Comparison of ENCODE assay signal across 25 mouse cellular contexts in the genomic region with DNA sequence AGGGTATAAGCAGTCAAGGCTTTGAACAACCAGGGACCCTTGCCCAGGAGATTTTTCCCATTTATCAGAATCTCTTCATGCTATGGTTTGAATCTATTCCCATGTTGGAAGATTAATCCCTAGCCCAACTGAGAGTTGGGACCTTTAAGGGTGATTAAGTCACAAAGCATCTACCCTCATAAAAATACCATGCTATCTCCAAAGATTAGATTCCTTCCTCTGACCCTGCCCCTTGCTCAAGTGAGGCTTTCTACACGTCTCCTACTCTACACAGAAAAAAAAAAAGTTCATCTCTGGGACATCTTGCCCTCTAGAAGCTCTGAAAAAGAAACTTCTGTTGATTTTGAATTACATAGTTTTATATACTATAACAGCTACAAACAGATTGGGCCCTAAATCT.
"Had no signal": no experiment of that assay in that cellular context is flagged by ENCODE, and none has a peak within 500 bp of the region (broad histone marks: within the 10 kb centered on the region; RNA-seq: fewer than 3 reads in every experiment).

No protein-coding gene starts in this region.

- H3K9ac ChIP-seq: heart, embryonic 13.5 days; heart, embryonic 15.5 days; hindbrain, embryonic 12.5 days; hindbrain, embryonic 14.5 days; limb, embryonic 13.5 days; limb, embryonic 15.5 days; liver, embryonic 12.5 days; liver, embryonic 14.5 days had no signal

- H3K4me3 ChIP-seq: gastrocnemius, adult 2 months; heart, embryonic 13.5 days; heart, embryonic 15.5 days; hindbrain, embryonic 10.5 days; hindbrain, embryonic 12.5 days; limb, embryonic 13.5 days; limb, embryonic 15.5 days; liver, embryonic 12.5 days had no signal

- H3K27ac ChIP-seq: gastrocnemius, adult 2 months; heart, embryonic 13.5 days; heart, embryonic 15.5 days; hindbrain, embryonic 10.5 days; hindbrain, embryonic 12.5 days; hindbrain, embryonic 14.5 days; limb, embryonic 13.5 days; limb, embryonic 15.5 days; liver, embryonic 12.5 days; liver, embryonic 14.5 days had no signal

- H3K36me3 ChIP-seq: heart, embryonic 13.5 days; heart, embryonic 15.5 days; hindbrain, embryonic 10.5 days; hindbrain, embryonic 12.5 days; limb, embryonic 13.5 days; limb, embryonic 15.5 days; liver, embryonic 12.5 days had no signal

- H3K27me3 ChIP-seq: heart, embryonic 13.5 days; heart, embryonic 15.5 days; hindbrain, embryonic 12.5 days; limb, embryonic 13.5 days; limb, embryonic 15.5 days; liver, embryonic 12.5 days had no signal

- H3K4me2 ChIP-seq: heart, embryonic 11.5 days; heart, embryonic 13.5 days; heart, embryonic 15.5 days; hindbrain, embryonic 12.5 days; hindbrain, embryonic 14.5 days; limb, embryonic 13.5 days; limb, embryonic 15.5 days; liver, embryonic 12.5 days had no signal

- ATAC-seq: forebrain, embryonic 16.5 days; hindbrain, embryonic 16.5 days; inflammation-experienced regulatory T-cells, adult 6 months; liver, embryonic 12.5 days had no signal

- H3K4me1 ChIP-seq: heart, embryonic 15.5 days; hindbrain, embryonic 10.5 days; hindbrain, embryonic 12.5 days; limb, embryonic 13.5 days; limb, embryonic 15.5 days; liver, embryonic 12.5 days had no signal

- DNase-seq: gastrocnemius, adult 2 months; gastrocnemius, postnatal 10 days; gastrocnemius, postnatal 25 days; heart, postnatal 14 days; heart, postnatal 4 days; kidney, adult 11 months; kidney, adult 2 months; kidney, postnatal 14 days; kidney, postnatal 36 days; layer of hippocampus, adult 9-11 months; layer of hippocampus, postnatal 36 days; left cerebral cortex, postnatal 4 days had no signal

- H3K9me3 ChIP-seq: heart, embryonic 13.5 days; heart, embryonic 15.5 days; hindbrain, embryonic 10.5 days; hindbrain, embryonic 12.5 days; limb, embryonic 13.5 days; limb, embryonic 15.5 days; liver, embryonic 12.5 days had no signal
